Mouse (Mus musculus): ENCODE results near the gene Dpm3.

DNA sequence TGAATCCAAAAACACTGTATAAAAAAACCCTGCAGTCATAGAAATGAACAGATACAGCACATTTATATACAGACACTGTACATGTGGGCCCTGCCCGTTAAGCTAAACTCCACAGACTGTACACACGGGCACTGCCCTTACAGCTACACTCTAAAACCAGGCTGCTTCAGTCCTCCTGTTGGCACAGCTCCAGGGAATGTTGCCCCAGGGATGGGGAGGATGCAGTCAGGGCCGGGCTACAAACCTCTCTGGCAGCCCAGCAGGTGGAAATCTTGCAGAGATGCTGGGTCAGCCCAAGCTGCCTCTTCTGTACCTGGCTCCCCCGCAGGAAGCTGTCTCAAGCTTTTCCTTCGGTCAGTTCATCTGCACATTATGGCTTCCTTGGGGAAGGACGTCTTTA lies 12.6 kb downstream of the Dpm3 start:
- TF ChIP-seq CTCF (IDR thresholded peaks at IDR 0.05 in 2 of 3, conservative IDR thresholded peaks at IDR 0.05 in 1 of 3; ENCODE audit: control insufficient read depth in 1 of 3, insufficient read depth in 1 of 3, low read depth in 2 of 3, low read length in 3 of 3, poor library complexity in 1 of 3, severe bottlenecking in 1 of 3) (no peak), POLR2A (IDR thresholded peaks at IDR 0.05; ENCODE audit: control insufficient read depth in 1 of 2, insufficient read depth in 1 of 2, low read depth in 1 of 2, low read length in 2 of 2, poor library complexity in 1 of 2) (no peak), TBP (IDR thresholded peaks at IDR 0.05; ENCODE audit: low read depth, low read length) (no peak), EP300 (IDR thresholded peaks at IDR 0.05; ENCODE audit: low read depth in 1 of 2, low read length in 2 of 2) (no peak), CHD1 (IDR thresholded peaks at IDR 0.05; ENCODE audit: low read depth, low read length) (no peak), E2F4 (IDR thresholded peaks at IDR 0.05; ENCODE audit: borderline replicate concordance, low read depth, low read length) (no peak), USF1 (IDR thresholded peaks at IDR 0.05; ENCODE audit: low read depth, low read length) (no peak), ZNF384 (IDR thresholded peaks at IDR 0.05; ENCODE audit: low read depth, low read length) (no peak), POLR2AphosphoS5 (IDR thresholded peaks at IDR 0.05; ENCODE audit: borderline replicate concordance, low read depth, low read length) (no peak), HCFC1 (IDR thresholded peaks at IDR 0.05; ENCODE audit: low read depth, low read length) (no peak), RCOR1 (IDR thresholded peaks at IDR 0.05; ENCODE audit: low read depth, low read length) (no peak), ELF1 (IDR thresholded peaks at IDR 0.05; ENCODE audit: low read depth, low read length) (no peak), USF2 (IDR thresholded peaks at IDR 0.05; ENCODE audit: borderline replicate concordance in 1 of 2, insufficient read depth in 1 of 2, low read depth in 1 of 2, low read length in 2 of 2) (no peak), POLR2AphosphoS2 (IDR thresholded peaks at IDR 0.05; ENCODE audit: low read length) (no peak)

All from MEL (cell line).